Mouse (Mus musculus) heart, embryonic 14.5 days (tissue): Measurements from ENCODE around the gene Tmem179. TPM values are rescaled to one million over a fixed set of nuclear protein-coding genes. Genes with fewer than 3 reads are reported as not detected.

ENCODE experiments used
- ATAC-seq: fragments of 200-750 bp; cut with Nextera tagmentation; 2 replicates; pipeline ENCODE4 v1.8.0; 2017; ENCODE audit warnings: low read depth, moderate TSS enrichment; ENCODE audit not compliant: insufficient number of reproducible peaks, insufficient read depth, low FRiP score
- H3K27ac ChIP-seq, 2 experiments: fragments of 200-500 bp in 1 of 2; fragments of 300-500 bp in 1 of 2; sonication (generic) in 1 of 2; replicated peaks in 1 of 2; 2 replicates each; pipeline ENCODE4 v1.5.1; 2012 to 2014; ENCODE audit warnings: low read depth in 2 of 2, low read length in 2 of 2, control low read depth in 1 of 2, mild to moderate bottlenecking in 1 of 2, mixed read lengths in 1 of 2; ENCODE audit not compliant: control insufficient read depth in 1 of 2, insufficient read depth in 1 of 2
- H3K27me3 ChIP-seq: fragments of 300-500 bp; sonication (generic); 2 replicates; pipeline ENCODE4 v1.6.1; 2014; ENCODE audit warnings: mild to moderate bottlenecking, low read length, control low read depth; ENCODE audit not compliant: control insufficient read depth, insufficient read depth
- H3K36me3 ChIP-seq: fragments of 300-500 bp; sonication (generic); 2 replicates; pipeline ENCODE4 v1.6.1; 2014; ENCODE audit warnings: mild to moderate bottlenecking, control low read depth, low read length, mixed read lengths; ENCODE audit not compliant: control insufficient read depth, insufficient read depth
- H3K4me1 ChIP-seq, 2 experiments: fragments of 200-500 bp in 1 of 2; fragments of 300-500 bp in 1 of 2; sonication (generic) in 1 of 2; 2 replicates each; pipeline ENCODE4 v1.6.1; 2012 to 2014; ENCODE audit warnings: low read length in 2 of 2, control low read depth in 1 of 2, mixed read lengths in 1 of 2; ENCODE audit not compliant: control insufficient read depth in 2 of 2, insufficient read depth in 2 of 2
- H3K4me2 ChIP-seq: fragments of 300-500 bp; sonication (generic); 2 replicates; pipeline ENCODE4 v1.6.1; 2014; ENCODE audit warnings: mild to moderate bottlenecking, low read length
- H3K4me3 ChIP-seq, 2 experiments: fragments of 200-500 bp in 1 of 2; fragments of 300-500 bp in 1 of 2; sonication (generic) in 1 of 2; 2 replicates each; pipeline ENCODE4 v1.5.1; 2012 to 2014; ENCODE audit warnings: low read length in 2 of 2, mild to moderate bottlenecking in 2 of 2, control low read depth in 1 of 2, low read depth in 1 of 2, moderate library complexity in 1 of 2; ENCODE audit not compliant: control insufficient read depth in 1 of 2, insufficient read depth in 1 of 2
- H3K9ac ChIP-seq: fragments of 300-500 bp; sonication (generic); 2 replicates; pipeline ENCODE4 v1.6.1; 2014; ENCODE audit warnings: mild to moderate bottlenecking, low read length
- H3K9me3 ChIP-seq: fragments of 300-500 bp; sonication (generic); 2 replicates; pipeline ENCODE4 v1.6.1; 2016; ENCODE audit warnings: low read length, control low read depth; ENCODE audit not compliant: control insufficient read depth
- WGBS: fragments of 180-500 bp; shearing (Covaris S2); extraction: QIAGEN DNeasy Blood & Tissue Kit; methylation state at CpG from one replicate; pipeline ENCODE4 v1.1.7; 2014; 5-methylcytosine and 5-hydroxymethylcytosine counted together
- polyA plus RNA-seq: library from polyadenylated mRNA; unstranded; fragments of >200 nt; fragmentation: Nextera tagmentation; extraction: Ambion mirVana; gene quantifications from 2 replicates; pipeline ENCODE4 v1.2.1, GENCODE M21; 2014

The Tmem179 gene
- polyA plus RNA-seq, 1 experiment from 2014 or later: 0.54 TPM

DNA sequence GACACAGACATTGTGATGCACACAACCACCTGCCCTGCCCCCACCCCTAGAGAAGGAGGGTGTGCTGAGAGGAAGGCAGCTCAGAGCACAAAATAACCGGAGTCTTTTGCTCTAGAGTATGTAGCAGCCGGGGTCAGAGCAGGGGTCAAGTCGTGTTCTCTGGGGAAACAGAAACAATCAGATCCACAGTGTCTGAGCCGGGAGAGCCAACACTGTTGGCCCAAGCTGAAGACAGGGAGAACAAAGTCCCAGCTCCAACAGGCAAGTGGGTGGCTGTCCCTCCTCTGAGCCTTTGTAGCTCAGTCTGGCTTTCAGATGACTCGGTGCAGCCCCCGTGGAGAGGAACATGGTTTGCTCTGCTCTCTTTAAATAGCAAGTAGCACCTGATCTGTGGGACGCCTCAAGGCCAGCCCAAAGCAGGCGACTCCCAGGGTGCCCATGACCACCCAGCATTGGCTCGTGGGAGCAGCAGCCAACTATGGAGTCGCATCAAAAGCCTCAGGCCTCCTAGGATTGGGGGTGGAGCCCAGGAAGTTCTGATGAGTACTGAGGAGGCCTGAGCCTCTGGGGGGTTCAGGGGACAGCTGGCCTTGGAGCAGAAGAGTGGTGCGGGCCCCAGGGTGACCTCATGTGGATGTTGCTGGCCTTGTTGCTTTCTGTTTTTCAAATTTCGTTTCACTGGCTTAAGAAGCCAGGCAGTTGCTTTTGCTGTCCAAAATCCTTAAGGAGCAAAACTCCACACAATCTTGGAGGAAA lies 28.6 kb upstream of the Tmem179 start:
- Histone ChIP-seq H3K9ac (no peak overlapping the region), H3K4me2 (no peak overlapping the region), H3K27ac (no peak overlapping the region), H3K27me3 (0 out of 2 replicates have a peak, but pooled peaks cover 3% of the 10 kb centered on the region), H3K4me1 (peaks cover 13 to 15% of the 10 kb centered on the region in 2 experiments; a peak in 3 of 4 replicates), H3K9me3 (no peaks in the 10 kb centered on the region), H3K36me3 (no peaks in the 10 kb centered on the region), H3K4me3 (no peak overlapping the region)
- WGBS: 35% methylated on average over 12 of the region's 12 CpGs
- no peak for ATAC-seq

DNA sequence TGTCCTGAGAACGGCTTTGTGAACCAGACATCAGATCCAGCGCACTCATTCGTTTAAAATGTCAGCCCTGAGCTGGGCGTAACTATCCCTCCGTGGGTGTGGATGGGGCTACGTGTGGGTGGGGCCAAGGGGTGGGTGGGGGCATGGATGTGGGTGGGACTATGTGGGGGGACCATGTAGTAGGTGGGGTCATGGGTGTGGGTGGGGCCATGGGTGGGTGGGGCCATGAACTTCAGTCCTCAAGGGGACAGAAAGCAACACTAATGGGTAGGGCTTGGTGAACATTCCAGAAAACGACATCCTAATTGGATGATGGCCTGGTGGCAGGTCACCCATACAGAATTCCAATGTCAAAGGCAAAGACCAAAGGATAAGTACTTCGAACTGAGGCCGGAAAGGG lies 27.4 kb upstream of the Tmem179 start:
- no peak overlapping the region for H3K9ac ChIP-seq
- H3K9me3 ChIP-seq: no peaks in the 10 kb centered on the region
- H3K27ac ChIP-seq: no peak overlapping the region
- ATAC-seq: peak; percentile 13; the same call in 1 of the 2 replicates
- H3K36me3 ChIP-seq: no peaks in the 10 kb centered on the region
- H3K4me3 ChIP-seq: no peak overlapping the region
- no peak overlapping the region for H3K4me2 ChIP-seq
- WGBS: 76% methylated on average over 9 of the region's 9 CpGs
- H3K4me1 ChIP-seq: peaks cover 13 to 15% of the 10 kb centered on the region in 2 experiments; a peak in 3 of 4 replicates
- H3K27me3 ChIP-seq: 0 out of 2 replicates have a peak, but pooled peaks cover 3% of the 10 kb centered on the region

DNA sequence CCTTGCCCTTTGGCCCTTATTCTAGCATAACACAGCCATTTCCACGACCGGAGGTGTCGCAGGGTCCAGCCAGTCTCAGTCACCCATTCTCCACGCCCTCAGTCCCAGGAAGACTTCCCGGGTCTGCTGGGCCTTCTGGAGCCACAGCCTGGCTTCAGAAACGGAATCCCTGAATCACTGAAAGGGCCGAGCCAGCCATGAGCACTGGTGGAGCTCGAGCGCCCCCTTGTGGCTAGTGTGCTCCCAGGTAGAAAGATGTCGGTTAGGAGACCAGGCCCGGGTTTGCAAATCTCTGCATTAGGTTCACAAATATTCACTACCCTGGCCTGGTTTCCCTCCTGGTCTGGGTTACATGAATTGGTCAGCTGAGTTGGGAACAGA lies 26.4 kb upstream of the Tmem179 start:
- WGBS: 5% methylated on average over 11 of the region's 11 CpGs
- 0 out of 2 replicates have a peak, but pooled peaks cover 3% of the 10 kb centered on the region for H3K27me3 ChIP-seq

DNA sequence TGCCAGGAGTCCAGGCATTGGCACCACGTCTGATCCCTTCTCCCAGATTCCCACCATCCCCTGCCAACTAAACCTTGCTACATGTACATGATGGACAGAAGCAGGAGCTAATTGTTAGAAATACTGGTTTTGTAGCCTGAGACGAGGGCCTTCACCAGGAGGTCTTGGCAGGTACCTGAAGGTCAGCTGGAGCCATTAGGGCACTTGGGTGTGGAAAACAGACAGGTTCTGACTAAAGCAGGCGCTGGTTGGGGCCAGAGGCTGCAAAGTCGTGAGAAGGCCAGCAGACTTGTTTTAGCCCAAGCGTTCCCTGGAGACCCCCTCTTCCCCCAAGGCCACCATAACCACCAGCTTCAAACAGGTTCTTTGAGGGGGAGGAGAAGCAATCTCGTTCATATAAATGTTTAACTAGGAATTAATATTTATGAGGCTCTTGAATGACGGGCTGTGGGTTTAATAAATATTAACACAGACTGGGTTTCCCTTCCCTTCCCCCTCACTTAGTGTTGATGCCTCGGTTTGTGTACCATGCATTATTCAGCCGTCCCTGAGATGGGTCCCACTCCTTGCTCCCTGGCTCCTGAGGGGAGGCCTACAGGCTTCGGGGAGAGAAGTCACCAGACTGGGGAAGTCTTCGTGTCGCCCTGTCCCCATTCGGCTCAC lies 25.8 kb upstream of the Tmem179 start:
- no peak for ATAC-seq
- H3K27ac ChIP-seq: no peak overlapping the region
- WGBS: 73% methylated on average over 13 of the region's 13 CpGs
- peaks cover 13 to 15% of the 10 kb centered on the region in 2 experiments; a peak in 3 of 4 replicates for H3K4me1 ChIP-seq
- no peak overlapping the region for H3K4me3 ChIP-seq
- no peak overlapping the region for H3K4me2 ChIP-seq
- H3K27me3 ChIP-seq: 0 out of 2 replicates have a peak, but pooled peaks cover 3% of the 10 kb centered on the region
- no peaks in the 10 kb centered on the region for H3K9me3 ChIP-seq
- no peaks in the 10 kb centered on the region for H3K36me3 ChIP-seq
- no peak overlapping the region for H3K9ac ChIP-seq

More for the DNA sequence above, 26.4 kb upstream of the Tmem179 start:
- Histone ChIP-seq H3K27ac (no peak overlapping the region), H3K9me3 (no peaks in the 10 kb centered on the region), H3K4me2 (no peak overlapping the region), H3K4me1 (peaks cover 13 to 15% of the 10 kb centered on the region in 2 experiments; a peak in 3 of 4 replicates), H3K9ac (no peak overlapping the region), H3K4me3 (no peak overlapping the region), H3K36me3 (no peaks in the 10 kb centered on the region)
- ATAC-seq: no peak

DNA sequence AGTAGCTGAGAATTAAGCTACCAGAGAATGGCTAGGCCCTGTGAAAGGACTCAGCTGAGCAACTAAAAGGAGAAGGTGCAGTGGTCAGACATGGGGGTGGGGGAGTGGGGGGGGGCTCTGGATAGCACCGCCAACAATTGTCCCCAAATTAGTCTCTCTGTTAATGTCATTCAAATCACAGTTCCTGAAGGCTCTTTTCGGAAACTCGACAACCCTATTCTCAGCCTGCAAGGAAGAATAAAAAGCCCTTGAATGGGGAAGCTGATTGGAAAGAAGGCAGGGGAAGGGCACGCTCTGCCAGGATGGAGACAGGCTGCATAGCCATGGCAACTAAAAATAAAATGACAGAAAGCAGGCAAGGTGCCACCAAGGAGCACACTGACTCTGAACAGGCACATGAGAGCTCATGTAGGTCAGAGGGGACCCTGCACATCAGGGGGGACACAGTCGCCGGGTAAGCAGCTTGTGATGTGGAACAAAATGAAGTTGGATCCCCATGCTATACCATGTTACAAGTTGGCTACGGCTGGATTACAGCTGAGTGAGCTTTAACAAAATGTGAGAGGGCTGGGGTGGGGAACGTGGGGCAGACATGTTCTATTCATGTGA lies 25.0 kb upstream of the Tmem179 start:
- no peaks in the 10 kb centered on the region for H3K9me3 ChIP-seq
- H3K27ac ChIP-seq: no peak overlapping the region
- 49% methylated on average over 8 of the region's 8 CpGs for WGBS
- H3K4me3 ChIP-seq: no peak overlapping the region
- H3K9ac ChIP-seq: no peak overlapping the region
- H3K4me2 ChIP-seq: no peak overlapping the region
- H3K36me3 ChIP-seq: no peaks in the 10 kb centered on the region
- no peak for ATAC-seq
- 0 out of 2 replicates have a peak, but pooled peaks cover 3% of the 10 kb centered on the region for H3K27me3 ChIP-seq
- peaks cover 13 to 15% of the 10 kb centered on the region in 2 experiments; a peak in 3 of 4 replicates for H3K4me1 ChIP-seq

DNA sequence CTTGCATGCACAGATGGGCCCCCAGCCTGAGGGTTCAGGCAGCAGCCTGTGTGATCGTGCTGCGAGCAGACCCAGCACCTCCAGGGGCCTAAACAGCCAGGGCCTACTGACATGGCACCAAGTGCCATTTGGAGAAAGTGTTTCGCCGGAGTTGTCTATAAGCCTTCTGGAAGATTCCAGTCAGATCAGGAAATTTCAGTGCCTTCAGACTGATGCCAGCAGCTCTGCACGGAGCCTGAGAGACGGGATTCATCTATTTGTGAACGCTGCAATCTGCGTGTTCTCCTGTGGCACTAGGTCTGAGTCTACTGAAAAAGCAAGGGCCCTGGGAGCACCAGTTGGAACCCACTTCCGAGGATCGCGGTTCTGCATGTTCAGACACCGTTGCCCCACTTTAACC lies 23.8 kb upstream of the Tmem179 start:
- WGBS: 91% methylated on average over 12 of the region's 12 CpGs
- Histone ChIP-seq H3K9me3 (no peaks in the 10 kb centered on the region), H3K27ac (no peak overlapping the region), H3K4me2 (no peak overlapping the region), H3K36me3 (no peaks in the 10 kb centered on the region), H3K27me3 (0 out of 2 replicates have a peak, but pooled peaks cover 3% of the 10 kb centered on the region), H3K4me1 (peaks cover 13 to 14% of the 10 kb centered on the region in 2 experiments; a peak in 3 of 4 replicates), H3K4me3 (no peak overlapping the region), H3K9ac (no peak overlapping the region)
- ATAC-seq: no peak

DNA sequence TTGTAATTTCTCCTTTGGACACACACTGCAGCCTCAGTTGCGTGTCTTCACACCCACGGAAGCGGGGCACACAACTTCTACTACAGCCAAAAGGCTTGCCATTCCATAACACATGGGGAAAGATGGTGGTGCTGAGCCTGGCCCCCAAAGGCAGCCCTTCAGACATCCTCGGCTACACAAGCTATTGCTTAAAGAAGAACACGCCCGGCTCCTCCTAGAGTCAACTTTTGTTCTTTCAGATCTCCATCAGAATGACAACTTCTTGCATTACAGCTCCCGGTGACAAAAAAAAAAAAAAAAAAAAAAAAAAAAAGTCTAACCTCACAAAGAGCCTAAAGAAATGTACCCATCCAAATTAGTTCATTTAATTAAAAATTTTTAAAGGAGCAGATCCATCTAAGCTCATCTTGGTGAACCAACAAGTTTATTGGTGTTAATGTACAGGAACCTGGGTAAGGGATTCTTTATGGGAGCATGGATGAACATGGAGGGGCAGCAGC lies 23.0 kb upstream of the Tmem179 start:
- H3K4me2 ChIP-seq: no peak overlapping the region
- H3K27me3 ChIP-seq: 0 out of 2 replicates have a peak, but pooled peaks cover 3% of the 10 kb centered on the region
- no peaks in the 10 kb centered on the region for H3K9me3 ChIP-seq
- peaks cover 8 to 13% of the 10 kb centered on the region in 2 experiments; a peak in 3 of 4 replicates for H3K4me1 ChIP-seq
- H3K36me3 ChIP-seq: no peaks in the 10 kb centered on the region
- no peak overlapping the region for H3K4me3 ChIP-seq
- H3K27ac ChIP-seq: no peak overlapping the region
- no peak overlapping the region for H3K9ac ChIP-seq
- ATAC-seq: no peak
- 86% methylated on average over 7 of the region's 7 CpGs for WGBS
